Mouse (Mus musculus): Measurements from ENCODE around the gene Wee1.

DNA sequence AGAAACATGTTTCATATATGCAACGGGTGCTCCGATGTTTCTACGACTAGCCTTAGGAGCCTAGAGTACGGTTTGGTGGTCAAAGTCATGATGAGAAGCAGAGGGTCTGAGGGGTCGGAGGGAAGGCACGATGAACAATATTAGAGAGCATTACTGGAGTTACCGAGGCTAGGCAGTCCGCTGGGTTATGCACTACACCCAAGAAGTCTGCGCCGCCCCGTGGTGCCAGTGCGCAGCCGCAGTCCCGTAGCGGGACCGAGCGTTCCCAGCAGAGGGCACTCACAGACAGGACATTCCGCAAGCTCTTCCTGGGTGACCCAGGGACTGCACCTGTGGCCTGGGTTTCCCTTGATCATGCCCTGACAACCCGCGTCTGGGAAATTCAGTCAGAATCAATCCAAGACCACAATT is 42.9 kb downstream of the Wee1 start:
- TF ChIP-seq CTCF (IDR thresholded peaks at IDR 0.05; ENCODE audit: extremely low read depth, insufficient read length, insufficient replicate concordance, low read depth, low read length) = peak; percentile 93
- TF ChIP-seq POLR2A (IDR thresholded peaks at IDR 0.05; ENCODE audit: low read depth, low read length) = peak; percentile 46; the same call in 1 of the 2 replicates

Measured in small intestine, adult 2 months (tissue).